Mouse (Mus musculus) G1E (cell line): ENCODE results near the gene Rabl6.

Experiments used
- CTCF ChIP-seq: IDR thresholded peaks from 2 replicates; pipeline ENCODE4 v1.5.1; 2012; ENCODE audit warnings: low read depth, low read length, inconsistent platforms, mixed read lengths
- GATA1 ChIP-seq: IDR thresholded peaks from 2 replicates; pipeline ENCODE4 v1.6.1; 2012; ENCODE audit warnings: borderline replicate concordance, low read length, inconsistent platforms, mixed read lengths
- GATA2 ChIP-seq: IDR thresholded peaks from 2 replicates; pipeline ENCODE4 v1.6.1; 2012; ENCODE audit warnings: low read depth, low read length, inconsistent platforms, borderline replicate concordance
- POLR2AphosphoS5 ChIP-seq: IDR thresholded peaks from 2 replicates; pipeline ENCODE4 v1.6.1; 2012; ENCODE audit warnings: low read depth, low read length, inconsistent platforms; ENCODE audit not compliant: insufficient replicate concordance
- TAL1 ChIP-seq: conservative IDR thresholded peaks from 2 replicates; pipeline ENCODE4 v1.6.1; 2012; ENCODE audit warnings: low read depth, low read length, inconsistent platforms, mixed read lengths

DNA sequence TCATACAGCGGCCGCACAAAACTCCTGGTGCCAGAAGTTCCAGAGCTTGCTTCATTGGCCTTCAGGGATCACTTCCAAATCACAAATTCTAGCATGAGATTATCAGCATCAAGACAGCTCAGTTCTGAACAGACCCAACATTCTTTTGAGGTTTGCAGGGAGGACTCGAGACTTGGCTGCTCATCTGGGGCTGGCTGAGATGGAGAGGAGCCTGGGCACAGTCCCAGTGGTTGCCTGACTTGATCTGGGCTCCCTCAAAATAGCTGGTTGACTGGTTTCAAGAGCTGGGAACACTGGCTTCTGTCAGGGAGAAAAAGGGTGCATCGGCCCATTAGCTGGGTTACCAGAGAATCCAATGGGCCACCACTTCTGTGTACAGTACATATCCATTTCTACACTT lies 48.4 kb upstream of the Rabl6 start:
- TF ChIP-seq GATA2 (no peak), POLR2AphosphoS5 (no peak), CTCF (no peak), TAL1 (no peak), GATA1 (no peak)
